Mouse (Mus musculus): ENCODE measurements around the gene Retreg3.

- TF ChIP-seq CTCF (IDR thresholded peaks at IDR 0.05; ENCODE audit: borderline replicate concordance, insufficient read depth, low read depth, low read length) (no peak), POLR2A (IDR thresholded peaks at IDR 0.05; ENCODE audit: borderline replicate concordance, insufficient read depth, low read length) (no peak)
Measured at GRCm38 (mm10) chr11:101148751-101149150, 29.1 kb upstream of the Retreg3 start.

Data from cerebellum, adult 2 months (tissue).